Mouse (Mus musculus) gastrocnemius, postnatal 4 days (tissue): ENCODE measurements around the gene Kcnh5. TPM values are rescaled to one million over a fixed set of nuclear protein-coding genes. Genes with fewer than 3 reads are reported as not detected.

Source experiments
- DNase-seq, 2 experiments: peaks; one replicate each; pipeline ENCODE4 v3.0.0; 2021 to 2022; ENCODE audit warnings: low spot score in 2 of 2, mixed read lengths in 2 of 2
- total RNA-seq, 2 experiments: library from RNA; stranded (reverse); gene quantifications; 2 replicates each; pipeline ENCODE4 v1.2.3; 2021

Gene Kcnh5
- total RNA-seq, 2 experiments from 2014 or later, result 0.17 to 0.29 TPM

- no peak for DNase-seq
Observed at GRCm38 (mm10) chr12:74966266-74966665, 210.9 kb downstream of the Kcnh5 start.

GRCm38 (mm10) chr12:74952661-74953060 is 224.5 kb downstream of the Kcnh5 start:
- DNase-seq, result no peak

- peak in 1 of 2 experiments; percentile 22 for DNase-seq
Observed at GRCm38 (mm10) chr12:74951124-74952115, 225.7 kb downstream of the Kcnh5 start.

GRCm38 (mm10) chr12:74901331-74901730 is 275.8 kb downstream of the Kcnh5 start:
- no peak for DNase-seq

DNA sequence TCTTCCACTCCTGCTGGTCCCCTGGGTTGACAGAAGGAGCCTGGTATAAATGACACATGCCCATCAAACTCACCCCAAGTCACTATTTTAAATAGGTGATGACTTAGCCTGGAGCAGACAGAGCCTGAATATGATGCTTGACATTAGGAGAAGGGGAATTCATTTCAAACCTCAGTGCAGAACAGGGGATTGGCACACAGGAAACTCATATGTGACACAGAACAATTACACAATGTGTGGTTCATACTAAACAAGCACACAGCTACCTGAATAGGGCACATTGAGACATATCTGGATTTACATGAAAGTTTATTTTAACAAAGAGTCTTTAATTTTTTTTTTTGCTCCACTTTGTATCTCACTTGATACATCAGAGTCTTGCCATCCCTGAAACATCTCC is 276.4 kb downstream of the Kcnh5 start:
- DNase-seq, result no peak

DNA sequence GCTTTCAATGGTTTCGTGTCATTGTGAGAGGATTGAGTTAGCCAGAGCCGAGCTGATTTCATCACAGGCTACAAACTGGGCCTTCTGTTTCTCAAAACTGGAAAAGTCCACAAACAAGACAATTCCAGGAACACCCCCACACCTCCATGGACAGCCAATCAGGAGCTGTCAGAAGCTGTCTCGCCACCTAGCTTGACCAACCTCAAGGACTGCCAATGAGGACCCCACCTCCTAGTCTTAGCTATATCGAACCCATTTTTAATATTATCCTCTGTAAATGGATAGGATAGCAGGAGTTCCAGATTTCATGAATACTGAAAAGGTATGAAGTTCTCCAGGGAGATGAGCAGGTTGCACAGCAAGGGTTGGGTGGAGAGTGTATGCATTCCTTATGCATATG is 278.1 kb downstream of the Kcnh5 start:
- DNase-seq, result no peak

- DNase-seq, result no peak
Observed at GRCm38 (mm10) chr12:74898211-74898610, 278.9 kb downstream of the Kcnh5 start.

DNA sequence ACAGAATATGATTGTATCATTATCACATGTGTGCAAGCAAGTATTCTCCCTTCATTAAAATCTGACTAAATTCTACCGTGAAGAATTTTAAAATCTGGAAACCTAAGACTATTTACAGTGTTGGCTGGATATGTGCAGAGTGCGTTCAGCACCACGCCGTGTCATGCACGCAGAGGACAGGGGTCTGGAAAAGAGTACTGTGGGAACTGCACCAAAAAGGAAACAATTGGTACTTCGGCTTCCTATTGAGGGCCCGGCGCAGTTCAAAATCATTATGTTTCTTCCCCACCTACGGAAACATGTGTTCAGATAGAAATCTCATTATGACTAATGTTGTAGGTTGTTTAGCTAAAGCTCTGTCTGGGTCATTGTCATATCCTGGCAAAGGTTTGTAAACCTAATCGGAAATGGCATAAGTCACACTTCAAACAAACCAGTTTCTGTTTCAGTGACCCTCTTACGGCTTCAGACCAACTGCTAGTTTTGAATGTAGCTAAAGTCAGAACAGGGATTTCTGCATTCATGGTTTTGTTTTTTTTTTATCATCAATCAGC is 282.2 kb downstream of the Kcnh5 start:
- DNase-seq, result no peak

DNA sequence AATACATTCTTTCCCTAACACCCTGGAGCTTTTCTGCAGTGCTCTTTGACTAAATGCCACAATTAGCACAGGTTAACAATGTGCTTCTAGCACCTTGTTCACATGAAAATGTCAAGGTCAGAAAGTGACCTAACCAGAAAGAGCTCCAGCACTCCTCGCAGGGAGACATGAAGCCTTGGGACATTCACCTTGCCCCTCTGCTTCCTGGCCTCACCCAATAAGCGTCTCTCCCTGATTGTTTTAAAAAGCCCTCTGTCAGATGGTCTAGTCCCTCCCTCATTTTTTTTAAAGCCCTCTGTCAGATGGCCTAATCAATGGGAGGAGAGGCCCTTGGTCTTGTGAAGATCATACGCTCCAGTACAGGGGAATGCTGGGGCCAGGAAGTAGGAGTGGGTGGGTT is 287.7 kb downstream of the Kcnh5 start:
- no peak for DNase-seq

- no peak for DNase-seq
Observed at GRCm38 (mm10) chr12:74887064-74887463, 290.1 kb downstream of the Kcnh5 start.

GRCm38 (mm10) chr12:74881344-74881743 is 295.8 kb downstream of the Kcnh5 start:
- DNase-seq, result no peak

GRCm38 (mm10) chr12:74855666-74856065 is 321.5 kb downstream of the Kcnh5 start:
- DNase-seq, result no peak

DNA sequence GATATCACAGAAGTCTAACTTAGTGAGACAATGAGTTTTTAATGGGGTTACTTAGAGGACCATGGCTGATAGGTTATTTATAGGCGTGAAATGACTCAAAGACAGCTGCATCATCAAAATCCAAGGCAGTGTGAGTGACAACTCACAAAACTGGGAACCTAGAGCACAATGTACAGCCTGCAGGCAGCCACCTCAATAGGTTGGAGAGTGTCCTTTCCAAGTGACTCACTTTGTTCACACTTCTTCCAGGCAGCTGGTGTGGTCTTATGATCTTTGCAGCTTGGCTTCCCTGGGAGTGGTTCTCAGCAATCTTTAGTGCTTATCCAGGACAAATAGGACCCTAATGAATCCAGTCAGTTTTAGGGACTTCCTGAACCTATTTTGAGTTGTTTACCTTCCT is 322.9 kb downstream of the Kcnh5 start:
- no peak for DNase-seq

- DNase-seq, result no peak
Observed at GRCm38 (mm10) chr12:74850323-74850722, 326.8 kb downstream of the Kcnh5 start.

GRCm38 (mm10) chr12:74849912-74850311 is 327.2 kb downstream of the Kcnh5 start:
- DNase-seq, result no peak

GRCm38 (mm10) chr12:74848611-74849347 is 328.4 kb downstream of the Kcnh5 start:
- DNase-seq, result peak in 1 of 2 experiments; percentile 25

Other genes starting within 250 kb of the Kcnh5 start
- gene Rhoj, start 131.0 kb upstream of the Kcnh5 start, total RNA-seq, result 10 to 100 TPM; 60.0 TPM
- not detected for gene Gphb5, start 239.4 kb upstream of the Kcnh5 start, total RNA-seq